Comparison of ENCODE assay signal across 8 mouse cellular contexts in genomic region chr6:29179843-29180242, GRCm38 (mm10). TPM values are rescaled to one million over a fixed set of nuclear protein-coding genes. Genes with fewer than 3 reads are reported as not detected.
DNase-seq lines count a peak whose midpoint lies in the region; ATAC-seq and TF ChIP-seq lines count a peak whose summit lies in the region.

No protein-coding gene starts in this region.

- no peak overlapping the region; the same call in 1 of the 2 replicates for H3K9ac ChIP-seq in forebrain, embryonic 11.5 days (ENCODE audit: low read length)
- no peak overlapping the region for H3K9ac ChIP-seq in intestine, postnatal 0 days (ENCODE audit: low read depth, low read length)
- peak overlapping the region; percentile 87 for H3K9ac ChIP-seq in midbrain, embryonic 16.5 days (ENCODE audit: low read depth, low read length)

- peak; percentile 42 to 46 for DNase-seq in left cerebral cortex, adult 2 months (ENCODE audit: extremely low spot score in 1 of 2, low spot score in 2 of 2)
- no peak for DNase-seq in left cerebral cortex, postnatal 4 days
- DNase-seq in forebrain, embryonic 11.5 days (ENCODE audit: low spot score), result no peak
- no peak for DNase-seq in urinary bladder, postnatal 14 days (ENCODE audit: low spot score)
- DNase-seq in B cell, adult 2 months, result no peak

- peaks cover 10% of the 10 kb centered on the region for H3K27me3 ChIP-seq in forebrain, embryonic 11.5 days (ENCODE audit: control insufficient read depth, insufficient read depth, low read length)
- peaks cover 36% of the 10 kb centered on the region for H3K27me3 ChIP-seq in intestine, postnatal 0 days (replicated peaks; ENCODE audit: control insufficient read depth, insufficient read depth, low read length)
- H3K27me3 ChIP-seq in midbrain, embryonic 16.5 days (ENCODE audit: control insufficient read depth, insufficient read depth, low read depth, low read length), result peaks cover 8% of the 10 kb centered on the region; the same call in 1 of the 2 replicates

- peaks cover 3% of the 10 kb centered on the region; the same call in 1 of the 2 replicates for H3K4me1 ChIP-seq in forebrain, embryonic 11.5 days (replicated peaks; ENCODE audit: control insufficient read depth, insufficient read depth, low read length)
- no peaks in the 10 kb centered on the region for H3K4me1 ChIP-seq in intestine, postnatal 0 days (replicated peaks; ENCODE audit: control insufficient read depth, insufficient read depth, low read length)
- peaks cover 12% of the 10 kb centered on the region for H3K4me1 ChIP-seq in midbrain, embryonic 16.5 days (ENCODE audit: control insufficient read depth, insufficient read depth, low read length)

- no peak for ATAC-seq in forebrain, embryonic 11.5 days (replicated peaks; ENCODE audit: low FRiP score)
- no peak for ATAC-seq in intestine, postnatal 0 days
- no peak for ATAC-seq in midbrain, embryonic 16.5 days
- no peak for ATAC-seq in activated CD4-positive, CD25-positive, alpha-beta regulatory T cell, adult 4 months

- no peak overlapping the region for H3K27ac ChIP-seq in left cerebral cortex, adult 2 months
- no peak overlapping the region for H3K27ac ChIP-seq in forebrain, embryonic 11.5 days (ENCODE audit: low read depth, low read length)
- H3K27ac ChIP-seq in intestine, postnatal 0 days (ENCODE audit: low read depth, low read length), result no peak overlapping the region
- peak overlapping the region; percentile 92; the same call in 1 of the 2 replicates for H3K27ac ChIP-seq in midbrain, embryonic 16.5 days (ENCODE audit: low read length)

- H3K36me3 ChIP-seq in forebrain, embryonic 11.5 days (ENCODE audit: control insufficient read depth, insufficient read depth, low read length), result no peaks in the 10 kb centered on the region
- H3K36me3 ChIP-seq in intestine, postnatal 0 days (ENCODE audit: control insufficient read depth, insufficient read depth), result no peaks in the 10 kb centered on the region
- no peaks in the 10 kb centered on the region for H3K36me3 ChIP-seq in midbrain, embryonic 16.5 days (ENCODE audit: control insufficient read depth, insufficient read depth, low read length)

- H3K9me3 ChIP-seq in forebrain, embryonic 11.5 days (ENCODE audit: control insufficient read depth, low read length), result no peaks in the 10 kb centered on the region
- no peaks in the 10 kb centered on the region for H3K9me3 ChIP-seq in intestine, postnatal 0 days (ENCODE audit: control insufficient read depth)
- H3K9me3 ChIP-seq in midbrain, embryonic 16.5 days (replicated peaks; ENCODE audit: control insufficient read depth, low read length, poor library complexity, severe bottlenecking), result no peaks in the 10 kb centered on the region

- peak overlapping the region; percentile 60 for H3K4me3 ChIP-seq in left cerebral cortex, adult 2 months
- H3K4me3 ChIP-seq in forebrain, embryonic 11.5 days (ENCODE audit: low read depth, low read length), result peak overlapping the region; percentile 62
- H3K4me3 ChIP-seq in intestine, postnatal 0 days (ENCODE audit: low read depth, low read length), result peak overlapping the region; percentile 52; the same call in 1 of the 2 replicates
- peak overlapping the region; percentile 76 for H3K4me3 ChIP-seq in midbrain, embryonic 16.5 days (ENCODE audit: low read depth, low read length)

- intact Hi-C loops in left cerebral cortex, adult 2 months (cut with DNase I), result loop anchor here (2.0 kb wide), 1 partner anchor 19 kb away; no protein-coding TSS in a partner anchor
- intact Hi-C loops in left cerebral cortex, postnatal 4 days (cut with DNase I), result loop anchor here (10.0 kb wide), 1 partner anchor 95 kb away; the partner anchor contains the start of genes Fam71f2 and Hilpda

- H3K4me2 ChIP-seq in forebrain, embryonic 11.5 days (ENCODE audit: low read depth, low read length, severe bottlenecking), result peak overlapping the region; percentile 91
- peak overlapping the region; percentile 98 for H3K4me2 ChIP-seq in intestine, postnatal 0 days (replicated peaks; ENCODE audit: low read depth)
- peak overlapping the region; percentile 78 for H3K4me2 ChIP-seq in midbrain, embryonic 16.5 days (ENCODE audit: low read length)

- no peak; the same call in 1 of the 2 replicates for TF ChIP-seq CTCF in left cerebral cortex, adult 2 months (IDR thresholded peaks at IDR 0.05)
- TF ChIP-seq CTCF in intestine, postnatal 0 days (IDR thresholded peaks at IDR 0.05; ENCODE audit: low read depth), result no peak

- 47% methylated on average over 8 of the region's 8 CpGs for WGBS in forebrain, embryonic 11.5 days
- 58% methylated on average over 8 of the region's 8 CpGs for WGBS in intestine, postnatal 0 days
- 46% methylated on average over 8 of the region's 8 CpGs for WGBS in midbrain, embryonic 16.5 days

RNA-seq across cellular contexts. Expression of gene Prrt4, which starts 0.5 kb away (rescaled TPM):
- 1 to 10 TPM; 2.5 to 2.9 TPM for total RNA-seq in left cerebral cortex, adult 2 months (2021)
- total RNA-seq in left cerebral cortex, postnatal 4 days (2021), result 10 to 100 TPM; 15.1 to 19.1 TPM
- polyA plus RNA-seq in forebrain, embryonic 11.5 days (2014; fragmentation: Nextera tagmentation; extraction: Ambion mirVana), result 0.67 and 0.95 TPM in 2 replicates
- polyA plus RNA-seq in intestine, postnatal 0 days (2015; fragmentation: Nextera tagmentation; extraction: Ambion mirVana), result 0.23 and 0.29 TPM in 2 replicates
- polyA plus RNA-seq in midbrain, embryonic 16.5 days (2015; fragmentation: Nextera tagmentation; extraction: Ambion mirVana), result 11.4 and 11.6 TPM in 2 replicates
- not detected for polyA plus RNA-seq in activated CD4-positive, CD25-positive, alpha-beta regulatory T cell, adult 4 months (2017; shearing (Covaris generic))

RNA-seq across cellular contexts. Expression of gene Rbm28, which starts 15.0 kb away (rescaled TPM):
- total RNA-seq in left cerebral cortex, adult 2 months (2021), result 10 to 100 TPM; 51.0 to 52.3 TPM
- total RNA-seq in left cerebral cortex, postnatal 4 days (2021), result 10 to 100 TPM; 44.5 to 51.7 TPM
- 73.3 and 74.8 TPM in 2 replicates for polyA plus RNA-seq in forebrain, embryonic 11.5 days (2014; fragmentation: Nextera tagmentation; extraction: Ambion mirVana)
- polyA plus RNA-seq in intestine, postnatal 0 days (2015; fragmentation: Nextera tagmentation; extraction: Ambion mirVana), result 9.8 and 12.2 TPM in 2 replicates
- 43.1 and 43.4 TPM in 2 replicates for polyA plus RNA-seq in midbrain, embryonic 16.5 days (2015; fragmentation: Nextera tagmentation; extraction: Ambion mirVana)
- polyA plus RNA-seq in activated CD4-positive, CD25-positive, alpha-beta regulatory T cell, adult 4 months (2017; shearing (Covaris generic)), result 10 to 100 TPM; 44.7 to 54.4 TPM

RNA-seq across cellular contexts. Expression of gene Impdh1, which starts 36.3 kb away (rescaled TPM):
- 10 to 100 TPM; 57.1 to 62.7 TPM for total RNA-seq in left cerebral cortex, adult 2 months (2021)
- 10 to 100 TPM; 92.7 to 96.6 TPM for total RNA-seq in left cerebral cortex, postnatal 4 days (2021)
- polyA plus RNA-seq in forebrain, embryonic 11.5 days (2014; fragmentation: Nextera tagmentation; extraction: Ambion mirVana), result 38.3 and 40.0 TPM in 2 replicates
- polyA plus RNA-seq in intestine, postnatal 0 days (2015; fragmentation: Nextera tagmentation; extraction: Ambion mirVana), result 10.6 and 11.7 TPM in 2 replicates
- 63.8 and 70.6 TPM in 2 replicates for polyA plus RNA-seq in midbrain, embryonic 16.5 days (2015; fragmentation: Nextera tagmentation; extraction: Ambion mirVana)
- 10 to 100 TPM; 13.0 to 16.5 TPM for polyA plus RNA-seq in activated CD4-positive, CD25-positive, alpha-beta regulatory T cell, adult 4 months (2017; shearing (Covaris generic))

Comparison
In these comparisons a context has a peak if more than half of its experiments do, and no peak if none do; other contexts are left out.
1. DNase-seq: peak in left cerebral cortex, adult 2 months (2 of 2); none in left cerebral cortex, postnatal 4 days (single experiment), forebrain, embryonic 11.5 days (single experiment), urinary bladder, postnatal 14 days (single experiment) and B cell, adult 2 months (0 of 2).
2. Peak in every context shown above with its lines, with median percentiles within 50 percentile points of each other: H3K4me3 ChIP-seq and H3K4me2 ChIP-seq.